Mouse (Mus musculus) thymus, postnatal 4 days (tissue): ENCODE results near the gene Tnrc6a.

Experiments used
- DNase-seq: peaks from one replicate; pipeline ENCODE4 v3.0.0; 2021

Gene Tnrc6a

DNA sequence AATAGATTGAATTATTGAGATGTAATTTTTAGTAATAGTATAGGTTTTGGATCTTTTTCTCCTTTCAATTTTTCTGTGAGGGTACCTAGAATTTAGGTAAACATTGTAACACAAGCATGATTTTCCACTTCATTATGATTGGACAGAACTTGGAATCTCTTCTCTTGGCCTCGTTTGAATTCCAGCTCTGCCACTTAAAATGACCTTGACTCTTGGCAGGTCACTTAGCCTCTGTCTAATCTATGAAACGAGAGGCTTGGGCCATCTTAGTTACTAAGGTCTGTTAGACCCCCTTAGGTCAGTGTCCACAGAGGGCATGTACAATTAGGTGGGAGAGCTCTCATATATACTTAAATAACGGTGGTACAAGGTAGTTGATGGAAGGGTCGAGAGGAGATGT is 2.4 kb downstream of the Tnrc6a start:
- DNase-seq: no peak

DNA sequence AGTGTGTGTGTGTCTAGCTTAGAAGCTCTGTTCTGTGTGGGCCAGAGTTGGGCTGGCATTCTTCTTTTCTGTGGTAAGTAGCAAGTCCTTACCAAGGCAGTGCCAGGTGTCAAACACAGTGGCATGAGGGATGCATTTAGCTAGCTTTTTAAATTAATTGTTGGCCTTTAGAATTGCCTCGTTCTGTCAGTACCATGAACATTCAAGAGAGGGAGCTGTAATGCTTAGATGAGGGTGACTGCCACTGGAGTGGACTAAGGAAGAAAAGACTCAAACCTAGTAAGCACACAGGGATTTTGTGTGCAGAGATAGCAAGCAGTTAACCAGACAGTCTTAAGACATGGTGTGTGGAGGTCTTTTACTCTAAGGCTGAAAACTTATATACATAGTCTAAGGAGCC is 3.6 kb downstream of the Tnrc6a start:
- DNase-seq: no peak

DNA sequence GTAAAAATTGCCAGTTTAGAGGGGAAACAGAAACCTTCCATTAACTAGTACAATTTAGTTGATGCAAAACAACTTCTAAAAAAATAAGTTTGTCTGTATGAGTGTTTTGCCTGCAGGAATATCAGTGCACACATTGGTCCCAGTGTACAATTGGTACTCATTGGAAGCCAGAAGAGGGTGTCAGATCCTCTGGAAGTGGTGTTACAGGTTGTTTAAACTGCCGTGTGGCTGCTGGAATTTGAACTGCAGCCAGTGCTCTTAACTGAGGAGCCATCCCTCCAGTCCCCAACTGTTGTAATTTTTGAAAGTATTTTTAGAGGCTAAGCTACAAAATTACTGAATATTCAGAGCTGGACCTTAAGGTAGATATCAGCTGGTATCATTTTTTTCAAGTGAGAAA is 4.3 kb downstream of the Tnrc6a start:
- DNase-seq: no peak

DNA sequence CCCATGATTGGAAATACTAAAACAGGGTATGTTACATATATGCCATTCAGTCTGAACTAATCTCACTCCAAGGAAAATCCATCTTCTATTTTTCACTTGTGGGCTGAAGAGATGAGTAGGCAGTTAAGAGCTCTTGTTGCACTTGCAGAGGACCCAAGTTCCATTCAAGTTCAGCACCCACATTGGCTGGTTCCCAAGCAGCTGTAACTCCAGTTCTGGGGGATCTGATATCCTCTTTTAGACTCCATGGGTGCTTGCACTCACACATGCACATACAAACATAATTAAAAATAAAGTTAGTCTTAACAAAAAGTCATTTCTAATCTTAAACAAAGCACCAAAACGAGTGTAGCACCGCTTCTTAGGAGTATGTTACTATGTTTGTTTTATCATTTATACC is 5.4 kb downstream of the Tnrc6a start:
- DNase-seq: no peak

DNA sequence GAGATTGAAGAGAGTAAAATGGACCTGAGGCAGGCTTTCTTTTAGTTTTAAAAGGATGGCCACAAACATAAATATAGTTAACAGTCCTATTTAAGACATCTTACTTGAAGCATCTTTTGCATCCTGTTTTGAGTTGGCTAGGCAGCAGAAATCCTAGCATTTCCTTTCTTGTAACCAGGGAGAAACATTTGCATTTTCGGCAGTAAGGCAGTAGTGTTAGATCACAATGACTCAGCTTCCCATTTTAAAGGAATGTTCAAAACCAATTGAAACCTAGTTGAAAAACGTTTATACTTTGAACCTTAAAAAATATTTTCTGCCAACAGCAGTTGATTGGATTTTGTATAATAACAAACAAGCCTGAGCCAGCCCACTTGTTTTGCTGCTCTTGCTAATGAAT is 6.5 kb downstream of the Tnrc6a start:
- DNase-seq: no peak

DNA sequence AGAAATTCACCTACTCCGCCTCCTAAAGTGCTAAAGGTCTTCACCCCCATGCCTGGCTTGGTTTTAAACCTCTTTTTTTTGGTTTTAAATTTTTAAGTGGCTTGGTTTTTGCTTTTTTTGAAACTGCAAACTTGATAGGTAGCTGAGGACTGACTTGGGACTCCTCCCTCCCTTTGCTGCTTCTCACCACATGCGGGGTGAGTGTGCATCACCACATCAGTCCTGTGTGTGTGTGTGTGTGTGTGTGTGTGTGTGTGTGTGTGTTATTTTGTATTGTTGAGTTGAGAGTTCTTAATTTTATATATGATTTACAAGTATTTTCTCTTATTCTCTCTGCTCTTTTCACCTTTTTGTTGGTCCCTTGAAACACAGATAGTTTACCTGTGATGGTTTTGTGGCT is 8.7 kb downstream of the Tnrc6a start:
- no peak for DNase-seq

DNA sequence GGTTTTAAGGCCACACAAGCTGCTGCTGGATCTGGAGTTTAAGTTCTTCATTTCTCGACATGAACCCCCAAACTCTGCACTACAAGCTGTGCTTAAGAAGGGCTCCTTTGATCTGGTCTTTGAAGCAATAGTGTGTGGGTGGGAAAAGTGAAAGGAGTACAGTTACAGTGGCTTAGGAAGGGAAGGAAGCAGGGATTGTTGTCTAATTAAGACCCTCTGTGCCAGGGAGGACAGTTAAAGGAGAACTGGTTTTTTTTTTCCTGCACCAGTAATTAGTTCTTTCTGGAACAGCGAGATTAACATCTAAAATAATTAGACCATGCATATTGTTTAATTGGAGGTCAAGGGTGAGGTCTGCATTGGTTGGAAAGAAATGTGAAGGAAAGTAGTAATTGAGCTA is 11.2 kb downstream of the Tnrc6a start:
- no peak for DNase-seq

DNA sequence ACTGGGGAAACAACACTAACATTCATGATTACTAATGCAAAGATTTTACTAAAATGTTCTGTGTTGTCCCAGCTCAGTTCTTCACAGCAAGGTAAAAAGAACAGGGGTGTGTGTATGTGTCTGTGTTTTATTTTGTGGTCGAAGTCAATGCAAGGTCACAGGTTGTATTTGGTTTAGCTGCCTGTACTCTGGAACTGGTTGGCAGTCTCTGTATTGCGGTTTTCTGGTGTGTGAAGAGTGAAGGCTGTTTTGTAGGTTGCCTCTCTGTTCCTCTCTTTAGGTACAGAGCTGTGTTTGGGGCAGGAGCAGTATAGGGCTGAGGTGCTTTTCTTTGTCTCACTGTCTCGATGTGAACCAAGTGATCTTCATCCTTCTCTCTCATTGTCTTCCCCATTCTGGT is 12.0 kb downstream of the Tnrc6a start:
- DNase-seq: no peak

DNA sequence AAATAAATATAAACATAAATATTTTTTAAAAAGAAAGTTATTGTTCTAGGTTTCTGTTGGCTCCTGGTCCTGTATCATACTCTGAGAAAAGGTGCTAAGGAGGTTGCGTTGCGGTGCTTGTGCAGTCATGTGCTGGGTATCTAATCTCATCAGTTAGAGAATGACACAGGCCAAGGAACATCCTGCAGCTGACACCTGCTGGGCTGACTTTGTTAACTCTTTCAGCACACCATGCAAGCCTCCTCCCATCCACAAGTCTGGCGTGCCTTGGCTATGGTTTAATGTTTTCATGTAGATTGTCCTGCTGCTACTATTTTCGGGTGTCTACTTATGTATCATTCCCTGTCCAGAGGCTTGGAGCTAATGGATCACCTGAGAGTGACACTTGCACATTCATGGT is 14.3 kb downstream of the Tnrc6a start:
- DNase-seq: peak; percentile 49

DNA sequence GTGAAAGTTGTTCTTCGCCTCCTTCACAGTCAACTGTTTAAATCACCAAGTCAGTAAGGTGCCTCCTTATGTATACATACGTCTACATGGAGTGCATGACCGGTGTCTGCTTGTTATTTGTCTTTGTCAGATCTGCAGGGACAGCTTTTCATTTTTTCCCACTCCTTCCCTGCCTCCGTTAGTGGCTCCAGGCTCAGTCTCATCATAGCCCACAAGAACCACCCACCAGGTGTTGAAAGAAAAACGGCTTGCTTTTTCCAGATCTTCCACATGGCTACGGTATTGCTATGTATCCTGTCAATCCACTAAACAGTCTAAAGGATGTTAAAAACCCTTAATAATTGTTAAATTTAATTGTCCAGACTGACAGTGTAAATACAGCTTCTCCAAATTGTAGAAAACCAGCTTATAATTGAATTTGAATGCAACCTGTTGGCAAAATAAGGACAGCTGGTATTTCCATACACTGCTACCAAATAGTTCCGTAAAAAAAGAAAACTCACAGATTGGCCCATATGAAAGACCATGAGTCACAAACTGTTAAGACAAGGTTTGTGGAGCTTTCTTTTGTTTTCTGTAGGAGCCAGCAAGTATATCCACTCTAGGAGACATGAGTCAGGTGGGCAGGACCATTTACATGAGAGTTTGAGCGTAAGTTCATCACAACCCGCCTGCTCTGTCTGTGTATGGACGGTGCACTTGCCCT is 22.6 kb downstream of the Tnrc6a start:
- no peak for DNase-seq

DNA sequence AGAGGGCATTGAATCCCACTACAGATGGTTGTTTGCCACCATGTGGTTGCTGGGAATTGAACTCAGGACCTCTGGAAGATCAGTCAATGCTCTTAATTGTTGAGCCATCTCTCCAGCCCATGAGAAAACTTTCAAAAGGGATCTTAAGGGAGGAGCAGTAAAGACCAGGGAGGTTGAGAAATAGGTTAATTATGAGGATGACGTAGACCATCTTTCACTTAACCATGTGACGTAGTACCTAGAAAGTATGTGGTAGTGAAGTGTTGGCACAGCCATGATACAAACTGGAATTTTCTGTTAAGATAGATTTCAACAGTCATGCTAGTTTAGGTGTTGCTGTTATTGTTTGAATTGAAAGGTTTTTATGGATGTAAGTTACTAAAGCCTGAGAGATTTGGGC is 24.1 kb downstream of the Tnrc6a start:
- DNase-seq: no peak

DNA sequence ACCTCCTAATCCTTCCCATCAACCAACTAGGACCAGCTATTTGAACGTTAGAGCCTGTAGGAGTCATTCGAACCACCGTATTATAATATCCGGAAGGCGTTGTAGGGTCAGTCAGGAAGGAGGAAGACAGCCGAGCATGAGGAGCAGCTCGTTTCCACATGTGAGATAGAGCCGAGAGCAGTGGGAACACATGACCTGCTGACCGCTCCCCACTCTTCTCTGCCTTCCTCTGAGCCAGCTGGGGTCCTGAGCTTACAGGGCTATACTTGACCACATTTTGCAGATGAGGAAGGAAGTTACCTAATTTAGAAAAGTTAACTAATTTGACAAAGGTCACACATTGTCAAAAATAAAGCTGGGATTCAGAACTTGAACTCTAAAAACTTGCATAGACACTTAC is 25.2 kb downstream of the Tnrc6a start:
- no peak for DNase-seq

DNA sequence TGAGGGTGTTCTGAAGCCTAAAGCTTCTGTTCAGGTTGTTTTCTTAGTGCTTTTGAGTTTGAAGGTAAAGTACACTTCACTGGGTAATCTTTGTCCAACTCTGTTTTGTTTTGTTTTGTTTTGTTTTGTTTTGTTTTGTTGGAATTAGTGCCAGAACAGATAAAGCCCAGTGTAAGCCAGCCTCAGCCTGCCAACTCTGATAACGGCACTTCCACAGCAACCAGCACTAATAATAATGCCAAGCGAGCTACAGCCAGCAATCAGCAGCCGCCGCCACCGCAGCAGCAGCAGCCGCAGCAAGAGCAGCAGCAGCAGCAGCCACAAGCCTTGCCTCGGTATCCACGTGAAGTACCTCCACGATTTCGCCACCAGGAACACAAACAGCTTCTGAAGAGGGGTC is 38.7 kb downstream of the Tnrc6a start:
- no peak for DNase-seq

DNA sequence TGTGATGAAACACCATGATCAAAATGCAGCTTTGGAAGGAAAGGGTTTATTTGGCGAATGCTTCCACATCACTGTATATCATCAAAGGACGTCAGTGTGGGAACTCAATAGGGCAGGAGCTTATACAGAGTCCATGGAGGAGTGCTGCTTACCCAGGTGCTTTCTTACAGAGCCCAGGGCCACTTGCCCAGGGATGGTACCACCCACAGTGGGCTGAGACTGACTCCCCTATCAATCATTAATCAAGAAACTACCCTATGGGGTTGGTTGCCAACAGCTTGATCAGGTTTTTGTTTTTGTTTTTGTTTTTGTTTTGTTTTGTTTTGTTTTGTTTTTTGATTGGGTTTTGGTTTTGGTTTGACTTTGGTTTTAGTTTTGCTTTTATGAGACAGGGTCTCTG is 43.8 kb downstream of the Tnrc6a start:
- DNase-seq: no peak

DNA sequence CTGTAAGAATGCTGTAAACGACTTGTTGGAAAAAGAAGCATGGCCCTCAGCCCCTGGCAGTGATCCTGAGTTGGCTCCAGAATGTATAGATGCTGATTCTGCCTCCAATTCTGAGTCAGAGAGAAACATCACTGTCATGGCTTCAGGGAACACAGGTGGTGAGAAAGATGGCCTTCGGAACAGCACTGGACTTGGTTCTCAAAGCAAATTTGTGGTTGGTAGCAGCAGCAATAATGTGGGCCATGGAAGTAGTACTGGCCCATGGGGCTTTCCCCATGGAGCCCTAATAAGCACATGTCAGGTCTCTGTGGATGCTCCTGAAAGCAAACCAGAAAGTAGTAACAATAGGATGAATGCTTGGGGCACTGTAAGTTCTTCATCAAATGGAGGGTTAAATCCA is 45.9 kb downstream of the Tnrc6a start:
- no peak for DNase-seq

DNA sequence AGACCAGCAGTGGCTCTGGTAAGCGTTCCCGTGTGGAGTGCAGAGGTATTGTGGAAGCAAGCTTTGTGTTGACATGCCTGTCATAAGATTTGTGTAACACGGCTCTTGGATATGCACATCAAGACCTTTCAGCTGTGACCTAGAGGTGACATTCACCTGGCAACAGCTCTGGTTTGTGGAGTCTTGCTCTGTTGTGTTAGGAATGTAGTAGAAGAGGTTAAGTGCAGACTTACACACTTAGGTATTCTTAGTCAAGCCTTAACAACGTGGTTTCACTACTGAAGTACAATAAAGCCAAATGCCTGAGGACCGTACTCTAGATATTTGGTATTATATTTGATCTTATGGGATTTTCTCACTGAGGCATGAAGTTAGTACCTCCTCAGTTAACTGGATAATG is 48.4 kb downstream of the Tnrc6a start:
- no peak for DNase-seq

DNA sequence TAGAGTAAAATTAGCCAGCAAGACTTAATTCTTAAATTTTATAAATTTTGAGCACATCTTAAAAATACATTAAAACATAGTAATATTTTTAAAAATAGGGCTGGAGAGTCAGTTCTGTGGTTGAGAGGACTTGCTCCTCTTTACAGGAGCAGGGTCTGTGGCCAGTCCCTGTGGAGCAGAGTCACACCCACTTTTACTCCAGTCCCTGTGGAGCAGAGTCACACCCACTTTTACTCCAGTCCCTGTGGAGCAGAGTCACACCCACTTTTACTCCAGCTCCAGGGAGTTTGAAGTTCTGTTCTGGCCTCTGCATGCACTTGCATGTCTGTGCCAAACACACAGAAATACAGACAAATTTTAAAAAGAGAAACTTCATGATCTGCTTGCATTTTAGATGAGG is 53.5 kb downstream of the Tnrc6a start:
- DNase-seq: no peak

DNA sequence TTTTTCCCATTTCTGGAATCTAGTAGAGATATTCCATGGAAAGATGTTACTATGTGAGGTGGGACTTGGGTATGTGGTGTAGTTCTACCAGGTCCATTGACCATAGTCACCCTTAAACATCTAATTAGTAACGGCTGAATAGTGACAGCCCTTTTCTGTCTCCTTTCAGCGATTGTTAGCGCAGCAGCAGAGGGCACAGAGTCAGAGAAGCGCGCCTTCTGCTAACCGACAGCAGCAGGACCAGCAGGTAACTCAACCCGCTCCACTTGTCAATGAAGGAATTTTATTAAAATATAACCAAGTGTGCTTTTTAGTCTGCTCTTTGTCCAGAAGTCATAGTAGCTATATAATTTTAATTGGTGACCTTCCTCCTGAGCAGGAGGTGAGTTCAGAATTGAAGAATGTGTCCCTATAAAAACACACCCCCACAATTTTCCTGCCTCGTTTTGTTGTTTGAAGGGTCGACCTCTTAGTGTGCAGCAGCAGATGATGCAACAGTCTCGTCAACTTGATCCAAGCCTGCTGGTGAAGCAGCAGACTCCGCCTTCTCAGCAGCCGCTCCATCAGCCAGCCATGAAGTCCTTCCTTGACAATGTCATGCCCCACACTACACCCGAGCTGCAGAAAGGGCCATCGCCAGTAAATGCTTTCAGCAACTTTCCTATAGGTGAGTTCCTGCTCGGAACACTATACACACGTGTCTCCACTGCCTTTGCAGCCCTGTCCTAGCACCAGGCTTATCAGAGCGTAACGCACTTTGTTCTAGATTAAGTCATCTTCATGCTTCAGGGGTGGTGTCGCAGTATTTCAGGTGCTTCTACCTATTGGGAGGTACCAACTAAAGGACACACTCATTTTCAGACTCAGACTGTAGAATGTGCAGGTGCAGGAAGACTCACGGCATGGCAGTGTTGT is 58.4 kb downstream of the Tnrc6a start:
- no peak for DNase-seq

DNA sequence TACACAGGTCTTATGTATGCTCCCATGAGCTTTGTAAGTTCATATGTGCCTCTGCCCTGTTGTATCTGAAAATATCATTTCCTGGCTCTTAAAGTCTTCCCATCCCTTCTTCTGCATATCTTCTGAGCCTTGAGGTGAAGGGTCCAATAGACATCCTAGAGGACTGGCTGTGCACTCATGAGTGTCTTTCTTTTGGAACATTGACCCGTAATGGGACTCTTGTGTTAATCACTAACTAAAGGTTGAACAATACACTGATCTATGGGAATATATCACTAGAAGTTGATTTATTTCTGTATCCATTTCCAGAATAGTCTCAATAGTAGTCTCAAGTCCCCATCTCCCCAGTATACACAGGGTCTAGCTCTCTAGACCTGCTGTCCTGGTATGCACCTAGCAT is 61.2 kb downstream of the Tnrc6a start:
- DNase-seq: no peak

DNA sequence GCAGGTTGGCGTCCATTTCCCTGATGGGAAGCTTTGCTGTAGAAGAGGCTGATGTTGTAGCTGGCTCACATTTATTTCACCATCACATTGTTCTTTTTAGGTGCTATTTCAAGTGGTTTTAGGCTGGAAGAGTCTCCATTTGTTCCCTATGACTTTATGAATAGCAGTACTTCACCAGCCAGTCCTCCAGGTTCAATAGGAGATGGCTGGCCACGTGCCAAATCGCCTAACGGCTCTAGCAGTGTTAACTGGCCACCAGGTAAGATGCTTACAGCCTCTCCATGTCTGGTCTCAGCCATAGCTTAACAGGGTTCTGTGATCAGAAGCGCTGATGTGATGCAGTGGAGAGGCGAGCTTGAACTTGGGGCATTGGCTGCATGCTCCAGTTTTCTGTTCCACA is 62.8 kb downstream of the Tnrc6a start:
- DNase-seq: no peak

DNA sequence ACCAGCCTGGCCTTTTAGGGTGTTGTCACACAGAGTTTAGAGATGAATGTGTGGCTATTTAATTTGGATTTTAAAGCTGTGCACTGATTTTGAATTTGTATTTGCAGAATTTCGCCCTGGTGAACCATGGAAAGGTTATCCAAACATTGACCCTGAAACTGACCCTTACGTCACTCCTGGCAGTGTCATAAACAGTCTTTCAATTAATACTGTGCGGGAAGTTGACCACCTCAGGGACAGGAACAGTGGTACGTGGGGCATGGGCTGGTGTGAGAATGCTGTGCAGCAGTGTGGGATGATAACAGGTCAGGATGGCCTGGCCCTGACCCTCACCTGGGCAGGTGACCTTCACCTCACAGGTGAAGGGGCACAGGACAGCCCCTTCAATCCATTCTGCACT is 63.6 kb downstream of the Tnrc6a start:
- no peak for DNase-seq

DNA sequence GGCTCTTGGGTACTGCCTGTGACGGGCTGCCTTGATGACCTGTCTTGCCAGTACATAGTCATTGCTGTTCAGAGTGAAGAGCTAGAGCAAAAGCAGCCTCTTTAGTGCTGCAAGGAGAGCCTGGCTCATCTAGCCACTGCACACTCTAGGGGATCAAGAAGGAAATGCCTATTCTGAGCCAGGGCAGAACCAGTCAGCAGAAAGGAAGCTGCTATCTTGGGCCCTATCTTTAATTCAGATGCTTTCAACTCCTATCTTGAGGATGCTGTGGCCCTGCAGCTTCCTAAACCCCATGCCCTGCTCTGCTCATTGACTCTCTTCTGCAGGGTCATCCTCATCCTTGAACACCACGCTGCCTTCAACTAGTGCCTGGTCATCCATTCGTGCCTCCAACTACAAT is 64.8 kb downstream of the Tnrc6a start:
- DNase-seq: no peak

DNA sequence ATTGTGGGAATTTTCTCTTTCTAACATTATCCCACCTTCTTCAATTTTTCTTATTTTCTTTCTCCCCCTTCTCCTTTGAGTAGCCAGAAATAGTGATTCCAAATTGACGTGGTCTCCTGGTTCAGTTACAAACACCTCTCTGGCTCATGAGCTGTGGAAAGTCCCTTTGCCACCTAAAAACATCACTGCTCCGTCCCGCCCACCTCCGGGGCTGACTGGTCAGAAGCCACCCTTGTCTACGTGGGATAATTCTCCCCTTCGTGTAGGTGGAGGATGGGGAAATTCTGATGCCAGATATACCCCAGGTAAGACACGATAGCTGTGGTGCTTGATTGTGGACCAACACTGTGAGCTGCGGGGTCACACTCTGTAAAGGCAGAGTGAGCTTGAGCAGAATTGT is 66.1 kb downstream of the Tnrc6a start:
- DNase-seq: no peak

DNA sequence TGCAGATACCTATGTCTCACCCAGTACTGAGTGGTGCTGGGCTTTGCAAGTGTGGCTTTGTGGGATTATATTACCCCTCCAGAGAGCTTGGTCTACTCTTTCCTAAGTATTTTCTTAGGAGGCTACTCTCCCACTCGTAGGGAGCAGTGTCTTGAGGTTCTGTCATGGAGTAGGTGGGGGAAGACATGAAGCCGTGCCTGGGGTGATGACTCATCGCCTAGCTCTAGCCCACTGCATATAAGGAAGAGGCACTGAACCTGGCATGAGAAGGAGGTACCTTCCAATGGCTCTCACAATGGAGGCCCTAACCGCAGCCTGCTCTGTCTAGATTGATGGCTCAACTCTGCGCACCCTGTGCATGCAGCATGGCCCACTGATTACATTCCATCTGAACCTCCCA is 68.0 kb downstream of the Tnrc6a start:
- no peak for DNase-seq

DNA sequence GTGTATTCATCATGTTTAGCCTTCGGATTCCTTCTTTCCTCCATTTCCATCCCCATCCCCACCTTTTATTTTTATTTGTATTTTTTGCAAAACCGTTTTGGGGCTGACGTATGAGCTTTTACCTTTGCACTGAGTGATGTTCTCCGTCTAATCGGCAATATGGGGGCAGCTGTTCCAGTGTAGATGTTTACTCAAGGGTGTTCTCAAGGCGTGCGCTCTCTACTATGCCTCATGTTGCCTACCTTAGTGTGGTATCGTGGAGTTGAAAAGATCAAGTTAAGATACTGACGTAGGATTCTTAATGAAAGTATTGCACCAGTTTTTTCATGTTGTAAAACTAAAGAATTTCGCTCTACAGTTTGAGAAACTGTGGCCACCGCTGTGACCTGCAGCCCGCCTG is 69.5 kb downstream of the Tnrc6a start:
- no peak for DNase-seq
